Comparison of ENCODE assay signal across 8 mouse cellular contexts in the genomic region with DNA sequence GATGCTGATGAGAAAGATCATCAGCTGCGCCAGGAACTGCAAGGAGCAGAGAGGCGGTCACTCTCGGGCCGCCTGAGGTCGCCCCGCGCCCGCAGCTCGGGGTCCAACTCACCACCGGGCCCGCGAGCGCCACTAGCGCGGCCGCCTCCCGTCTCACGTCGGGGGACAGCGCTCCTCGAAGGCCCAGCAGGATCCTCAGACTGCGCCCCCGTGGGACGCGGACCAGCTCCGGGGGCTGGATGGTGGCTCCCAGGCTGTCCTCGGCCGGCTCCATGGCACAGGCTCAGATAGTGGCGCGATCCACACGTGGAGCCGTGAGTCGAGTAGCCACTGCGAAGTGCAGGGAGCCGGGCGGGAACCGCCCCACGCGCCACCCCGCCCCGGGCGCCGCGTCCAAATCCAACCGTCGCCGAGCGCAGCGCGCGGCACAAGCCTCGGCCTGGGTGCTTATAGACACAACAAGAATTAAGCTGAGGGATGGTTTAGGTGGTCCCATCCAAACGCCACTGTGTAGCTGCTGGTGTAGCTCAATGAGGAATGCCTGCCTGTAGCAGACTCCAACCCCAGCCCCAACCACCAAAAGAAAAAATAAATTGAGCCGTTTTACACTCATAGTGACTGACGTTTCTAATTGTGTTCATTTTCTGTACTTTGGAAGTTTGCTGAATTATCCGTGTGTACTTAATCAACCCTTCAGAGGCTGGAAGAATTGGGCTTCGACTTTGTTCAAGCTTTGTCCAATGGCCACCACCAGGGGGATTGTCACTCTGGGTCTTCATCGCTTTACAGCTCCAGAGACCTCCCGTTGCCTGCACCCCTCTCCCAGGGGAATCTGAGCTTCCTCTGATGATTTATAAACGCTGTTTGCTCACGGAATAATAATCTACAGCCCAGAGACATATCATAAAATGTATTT. TPM values are rescaled to one million over a fixed set of nuclear protein-coding genes. Genes with fewer than 3 reads are reported as not detected.
A peak's percentile ranks its signal among the peaks of the same experiment; 100 is the strongest.
DNase-seq lines count a peak whose midpoint lies in the region; ATAC-seq lines count a peak whose summit lies in the region.

A gene (minus strand): TSS at position 356 of the 916 bp plus-strand sequence.

- peak; percentile 73 for DNase-seq in embryo, embryonic 11 days
- peak; percentile 71 for DNase-seq in hindbrain, embryonic 11.5 days (ENCODE audit: low spot score)
- DNase-seq in left cerebral cortex, postnatal 14 days (ENCODE audit: low spot score in 2 of 2) = no peak
- no peak for DNase-seq in cerebellum, postnatal 36 days

- ATAC-seq in megakaryocyte, adult 5-6 weeks (ENCODE audit: poor library complexity, severe bottlenecking) = no peak
- ATAC-seq in hindbrain, embryonic 11.5 days (ENCODE audit: low FRiP score) = no peak
- ATAC-seq in liver, embryonic 12.5 days = no peak
- ATAC-seq in neural tube, embryonic 13.5 days (ENCODE audit: low read depth) = peak; percentile 15; the same call in 1 of the 2 replicates

- no peaks in the 10 kb centered on the region for H3K36me3 ChIP-seq in megakaryocyte, embryonic 14.5 days (replicated peaks; ENCODE audit: low read length)
- no peaks in the 10 kb centered on the region for H3K36me3 ChIP-seq in hindbrain, embryonic 11.5 days (ENCODE audit: control insufficient read depth, insufficient read depth, low read length)
- H3K36me3 ChIP-seq in liver, embryonic 12.5 days = no peaks in the 10 kb centered on the region
- H3K36me3 ChIP-seq in neural tube, embryonic 13.5 days = no peaks in the 10 kb centered on the region

- H3K4me3 ChIP-seq in megakaryocyte, embryonic 14.5 days (replicated peaks) = peak within 1 kb of the TSS; percentile 38
- H3K4me3 ChIP-seq in hindbrain, embryonic 11.5 days (ENCODE audit: low read depth, low read length) = peak within 1 kb of the TSS; percentile 25
- H3K4me3 ChIP-seq in liver, embryonic 12.5 days = peak within 1 kb of the TSS; percentile 32
- H3K4me3 ChIP-seq in neural tube, embryonic 13.5 days = peak within 1 kb of the TSS; percentile 41

- no peak within 1 kb of the TSS for H3K27ac ChIP-seq in hindbrain, embryonic 11.5 days (ENCODE audit: low read depth, low read length)
- H3K27ac ChIP-seq in liver, embryonic 12.5 days = no peak within 1 kb of the TSS
- H3K27ac ChIP-seq in neural tube, embryonic 13.5 days (replicated peaks) = no peak within 1 kb of the TSS

- intact Hi-C loops in left cerebral cortex, postnatal 14 days (cut with DNase I) = loop anchor here (5.0 to 10.0 kb wide), 3 partner anchors 35 to 272 kb away; a partner anchor contains a TSS

- 5% methylated on average over 50 of the region's 61 CpGs for WGBS in hindbrain, embryonic 11.5 days
- 7% methylated on average over 61 of the region's 61 CpGs for WGBS in liver, embryonic 12.5 days (ENCODE audit: insufficient replicate concordance)
- 3% methylated on average over 61 of the region's 61 CpGs for WGBS in neural tube, embryonic 13.5 days

- peak within 1 kb of the TSS; percentile 44; the same call in 1 of the 2 replicates for H3K9ac ChIP-seq in hindbrain, embryonic 11.5 days (ENCODE audit: low read depth, low read length)
- H3K9ac ChIP-seq in liver, embryonic 12.5 days = no peak within 1 kb of the TSS
- peak within 1 kb of the TSS; percentile 54; the same call in 1 of the 2 replicates for H3K9ac ChIP-seq in neural tube, embryonic 13.5 days

- peaks cover 84% of the 10 kb centered on the region for H3K27me3 ChIP-seq in megakaryocyte, embryonic 14.5 days (replicated peaks)
- H3K27me3 ChIP-seq in hindbrain, embryonic 11.5 days (ENCODE audit: control insufficient read depth, insufficient read depth, low read length) = peaks cover 23% of the 10 kb centered on the region
- peaks cover 76% of the 10 kb centered on the region for H3K27me3 ChIP-seq in liver, embryonic 12.5 days (replicated peaks)
- H3K27me3 ChIP-seq in neural tube, embryonic 13.5 days = peaks cover 51% of the 10 kb centered on the region

- peak within 1 kb of the TSS; percentile 56 for H3K4me2 ChIP-seq in hindbrain, embryonic 11.5 days (replicated peaks; ENCODE audit: low read depth, low read length)
- H3K4me2 ChIP-seq in liver, embryonic 12.5 days = peak within 1 kb of the TSS; percentile 56
- peak within 1 kb of the TSS; percentile 68 for H3K4me2 ChIP-seq in neural tube, embryonic 13.5 days

- H3K4me1 ChIP-seq in megakaryocyte, embryonic 14.5 days = peaks cover 10% of the 10 kb centered on the region
- H3K4me1 ChIP-seq in hindbrain, embryonic 11.5 days (replicated peaks; ENCODE audit: control insufficient read depth, insufficient read depth, low read length) = 0 out of 2 replicates have a peak, but pooled peaks cover 3% of the 10 kb centered on the region
- no peaks in the 10 kb centered on the region for H3K4me1 ChIP-seq in liver, embryonic 12.5 days
- peaks cover 14% of the 10 kb centered on the region for H3K4me1 ChIP-seq in neural tube, embryonic 13.5 days (replicated peaks)

- no peaks in the 10 kb centered on the region for H3K9me3 ChIP-seq in megakaryocyte, embryonic 14.5 days
- H3K9me3 ChIP-seq in hindbrain, embryonic 11.5 days (ENCODE audit: control insufficient read depth, low read length) = no peaks in the 10 kb centered on the region
- H3K9me3 ChIP-seq in liver, embryonic 12.5 days (replicated peaks) = no peaks in the 10 kb centered on the region
- H3K9me3 ChIP-seq in neural tube, embryonic 13.5 days = no peaks in the 10 kb centered on the region

RNA-seq across cellular contexts. Expression of the gene that starts here (rescaled TPM):
- not detected in 2 replicates for polyA plus RNA-seq in megakaryocyte, embryonic 14.5 days (2012; ENCODE audit: insufficient read depth, low replicate concordance)
- not detected in 2 replicates for total RNA-seq in megakaryocyte, adult 5-6 weeks (2015)
- not detected in 2 replicates for total RNA-seq in megakaryocyte, adult 5-6 weeks (2017)
- not detected in 2 replicates for polyA plus RNA-seq in hindbrain, embryonic 11.5 days (2014; fragmentation: Nextera tagmentation; extraction: Ambion mirVana)
- 0.12 TPM in 1 of 2 replicates, not detected in the other for polyA plus RNA-seq in liver, embryonic 12.5 days (2016; fragmentation: Nextera tagmentation; extraction: Ambion mirVana)
- polyA plus RNA-seq in neural tube, embryonic 13.5 days (2015; fragmentation: Nextera tagmentation; extraction: Ambion mirVana) = not detected in 2 replicates
- under 1 TPM; 0.27 to 0.64 TPM for total RNA-seq in left cerebral cortex, postnatal 14 days (2021)

Comparison
In these comparisons a context has a peak if more than half of its experiments do, and no peak if none do; other contexts are left out.
1. Peak in DNase-seq, H3K4me3 ChIP-seq, H3K9ac ChIP-seq and H3K4me2 ChIP-seq in hindbrain, embryonic 11.5 days; RNA of the gene not detected or under 1 TPM.
2. Peak in ATAC-seq, H3K4me3 ChIP-seq, H3K9ac ChIP-seq and H3K4me2 ChIP-seq in neural tube, embryonic 13.5 days; RNA of the gene not detected or under 1 TPM.